Mouse (Mus musculus): ENCODE data around the gene Mrpl33. TPM values are rescaled to one million over a fixed set of nuclear protein-coding genes. Genes with fewer than 3 reads are reported as not detected.

The Mrpl33 gene
- total RNA-seq, 2 experiments from 2014 or later: 315 to 434 TPM

GRCm38 (mm10) chr5:31696971-31697643 lies 100.4 kb downstream of the Mrpl33 start, which contains the start of gene Rbks:
TSS of gene Rbks (minus strand) at chr5:31697627.
- ATAC-seq (replicated peaks; ENCODE audit: poor library complexity): peak; percentile 78

- ATAC-seq (replicated peaks; ENCODE audit: poor library complexity): peak; percentile 76
These were observed 101.0 kb downstream of the Mrpl33 start, which contains the start of gene Babam2 for GRCm38 (mm10) chr5:31697644-31698296. TSS of gene Babam2 (plus strand) at chr5:31697684.

- peak; percentile 89 for ATAC-seq (replicated peaks; ENCODE audit: poor library complexity)
These were observed 101.6 kb downstream of the Mrpl33 start for GRCm38 (mm10) chr5:31698297-31698726.

- no peak for ATAC-seq (replicated peaks; ENCODE audit: poor library complexity)
These were observed 102.2 kb downstream of the Mrpl33 start for GRCm38 (mm10) chr5:31698931-31699330.

- ATAC-seq (replicated peaks; ENCODE audit: poor library complexity): no peak
These were observed 102.7 kb downstream of the Mrpl33 start for GRCm38 (mm10) chr5:31699397-31699796.

- ATAC-seq (replicated peaks; ENCODE audit: poor library complexity): no peak
These were observed 108.2 kb downstream of the Mrpl33 start for GRCm38 (mm10) chr5:31704971-31705370.

- ATAC-seq (replicated peaks; ENCODE audit: poor library complexity): no peak
These were observed 110.1 kb downstream of the Mrpl33 start for GRCm38 (mm10) chr5:31706826-31707225.

- peak; percentile 76 for ATAC-seq (replicated peaks; ENCODE audit: poor library complexity)
These were observed 112.7 kb downstream of the Mrpl33 start for GRCm38 (mm10) chr5:31709389-31709788.

GRCm38 (mm10) chr5:31713280-31713711 lies 116.6 kb downstream of the Mrpl33 start:
- no peak for ATAC-seq (replicated peaks; ENCODE audit: poor library complexity)

GRCm38 (mm10) chr5:31713841-31714264 lies 117.1 kb downstream of the Mrpl33 start:
- ATAC-seq (replicated peaks; ENCODE audit: poor library complexity): peak; percentile 56

Other genes with a start within 250 kb of the Mrpl33 start
- gene Zfp512, start 144.5 kb upstream of the Mrpl33 start, total RNA-seq (2015): 10.3 and 12.5 TPM in 2 replicates
- gene Zfp512, start 144.5 kb upstream of the Mrpl33 start, total RNA-seq (2017): 25.3 and 35.0 TPM in 2 replicates
- gene 4930548H24Rik, start 111.2 kb upstream of the Mrpl33 start, total RNA-seq (2015): 0.05 TPM in 1 of 2 replicates, not detected in the other
- 0.37 and 0.68 TPM in 2 replicates for gene 4930548H24Rik, start 111.2 kb upstream of the Mrpl33 start, total RNA-seq (2017)
- gene Gpn1, start 102.2 kb upstream of the Mrpl33 start, total RNA-seq (2015): 19.6 and 23.1 TPM in 2 replicates
- 31.6 and 48.5 TPM in 2 replicates for gene Gpn1, start 102.2 kb upstream of the Mrpl33 start, total RNA-seq (2017)
- 65.8 and 65.9 TPM in 2 replicates for gene Slc4a1ap, start 69.9 kb upstream of the Mrpl33 start, total RNA-seq (2015)
- 46.5 and 48.9 TPM in 2 replicates for gene Slc4a1ap, start 69.9 kb upstream of the Mrpl33 start, total RNA-seq (2017)
- gene Supt7l, start 69.1 kb upstream of the Mrpl33 start, total RNA-seq (2015): 17.0 and 18.2 TPM in 2 replicates
- 19.2 and 20.1 TPM in 2 replicates for gene Supt7l, start 69.1 kb upstream of the Mrpl33 start, total RNA-seq (2017)
- 25.8 and 34.6 TPM in 2 replicates for gene Rbks, start 100.7 kb downstream of the Mrpl33 start, total RNA-seq (2015)
- 17.7 and 29.3 TPM in 2 replicates for gene Rbks, start 100.7 kb downstream of the Mrpl33 start, total RNA-seq (2017)
- 101 and 117 TPM in 2 replicates for gene Babam2, start 100.7 kb downstream of the Mrpl33 start, total RNA-seq (2015)
- 37.7 and 44.2 TPM in 2 replicates for gene Babam2, start 100.7 kb downstream of the Mrpl33 start, total RNA-seq (2017)